Mouse (Mus musculus) ES-E14 (cell line): Measurements from ENCODE around the gene Inka1. TPM values are rescaled to one million over a fixed set of nuclear protein-coding genes. Genes with fewer than 3 reads are reported as not detected.

Experiments
- DNase-seq: peaks from one replicate; pipeline ENCODE4 v3.0.0-alpha.2; 2013; ENCODE audit warnings: low read depth, low spot score
- H3K27ac ChIP-seq: 2 replicates; pipeline ENCODE4 v1.5.1; 2012; ENCODE audit warnings: low read depth, mild to moderate bottlenecking, low read length, moderate library complexity, mixed read lengths; ENCODE audit not compliant: poor library complexity, insufficient read depth, severe bottlenecking
- H3K36me3 ChIP-seq: 2 replicates; pipeline ENCODE4 v1.6.1; 2012; ENCODE audit warnings: mild to moderate bottlenecking, low read length, moderate library complexity, mixed read lengths; ENCODE audit not compliant: control insufficient read depth, poor library complexity, insufficient read depth, severe bottlenecking
- H3K4me1 ChIP-seq, 2 experiments: fragments of 150-350 bp in 1 of 2; sonication (generic) in 1 of 2; 2 replicates each; pipeline ENCODE4 v1.6.1; 2012; ENCODE audit warnings: low read length in 2 of 2, mild to moderate bottlenecking in 1 of 2, mixed read lengths in 1 of 2; ENCODE audit not compliant: control insufficient read depth in 2 of 2, insufficient read depth in 2 of 2, poor library complexity in 1 of 2
- H3K4me3 ChIP-seq, 2 experiments: fragments of 150-350 bp in 1 of 2; sonication (generic) in 1 of 2; 2 replicates each; pipeline ENCODE4 v1.5.1; 2012; ENCODE audit warnings: low read length in 2 of 2, low read depth in 1 of 2, mild to moderate bottlenecking in 1 of 2, mixed read lengths in 1 of 2; ENCODE audit not compliant: insufficient read depth in 1 of 2, poor library complexity in 1 of 2, severe bottlenecking in 1 of 2
- H3K9ac ChIP-seq: 2 replicates; pipeline ENCODE4 v1.6.1; 2012; ENCODE audit warnings: low read depth, mild to moderate bottlenecking, low read length, mixed read lengths; ENCODE audit not compliant: poor library complexity, insufficient read depth, severe bottlenecking
- H3K9me3 ChIP-seq: fragments of 150-350 bp; sonication (generic); 2 replicates; pipeline ENCODE4 v1.6.1; 2012; ENCODE audit warnings: low read depth, mild to moderate bottlenecking, low read length; ENCODE audit not compliant: control insufficient read depth, insufficient read depth
- CHD2 ChIP-seq: IDR thresholded peaks from 2 replicates; pipeline ENCODE4 v1.6.1; 2014; ENCODE audit warnings: mild to moderate bottlenecking, low read depth, low read length, inconsistent platforms
- HCFC1 ChIP-seq: IDR thresholded peaks from 2 replicates; pipeline ENCODE4 v1.6.1; 2012; ENCODE audit warnings: low read length, inconsistent platforms, borderline replicate concordance; ENCODE audit not compliant: insufficient read depth
- MAFK ChIP-seq: IDR thresholded peaks from 2 replicates; pipeline ENCODE4 v1.6.1; 2014; ENCODE audit warnings: mild to moderate bottlenecking, low read depth, low read length, inconsistent platforms; ENCODE audit not compliant: insufficient read depth
- ZC3H11A ChIP-seq: IDR thresholded peaks from 2 replicates; pipeline ENCODE4 v1.6.1; 2012; ENCODE audit warnings: low read depth, mild to moderate bottlenecking, inconsistent platforms, low read length, borderline replicate concordance
- ZNF384 ChIP-seq: IDR thresholded peaks from 2 replicates; pipeline ENCODE4 v1.6.1; 2012; ENCODE audit warnings: low read depth, low read length, inconsistent platforms
- in situ Hi-C, 2 experiments: fragments of 600-800 bp; cut with MboI; formaldehyde crosslinking; loops; one replicate each; pipeline ENCODE4 v1.15.1; 2025; ENCODE audit warnings: low sequenced_read_pairs in 2 of 2, inconsistent platforms in 1 of 2; ENCODE audit not compliant: unreplicated experiment in 2 of 2
- total RNA-seq: library from RNA; depleted of rRNA; stranded (reverse); fragments of 300-350 nt; gene quantifications from 2 replicates; pipeline ENCODE4 v1.2.3, GENCODE M21; 2012

Gene Inka1
- total RNA-seq, 1 experiment = 6.1 TPM

DNA sequence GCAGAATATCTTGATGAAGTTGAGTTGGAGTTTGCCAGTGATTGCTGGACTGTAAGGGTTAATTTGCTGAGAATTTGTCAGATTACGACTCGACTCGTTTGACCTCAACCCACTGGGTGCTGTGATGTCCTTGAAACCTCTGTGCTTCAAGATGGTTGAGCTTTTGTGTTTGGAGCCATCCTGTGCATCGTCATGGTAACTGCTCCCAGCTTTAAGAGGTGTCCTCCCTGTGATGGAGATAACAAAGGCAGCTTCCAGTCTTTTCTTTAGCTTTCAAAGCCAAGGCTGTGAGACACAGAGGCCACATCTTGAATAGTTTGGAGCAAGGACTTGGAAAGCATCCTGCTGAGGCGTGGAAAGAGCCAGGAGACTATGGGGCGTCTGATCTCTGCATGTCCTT is 28.5 kb downstream of the Inka1 start:
- H3K4me1 ChIP-seq = peaks cover 4 to 14% of the 10 kb centered on the region in 2 experiments; a peak in 2 of 4 replicates
- TF ChIP-seq HCFC1 (no peak), ZNF384 (no peak), ZC3H11A (no peak), CHD2 (no peak), MAFK (no peak)
- H3K9me3 ChIP-seq = no peaks in the 10 kb centered on the region
- no peak overlapping the region for H3K9ac ChIP-seq
- peaks cover 39% of the 10 kb centered on the region for H3K36me3 ChIP-seq
- no peak overlapping the region for H3K4me3 ChIP-seq
- peak; percentile 46 for DNase-seq
- in situ Hi-C loops = no loop called here
- H3K27ac ChIP-seq = no peak overlapping the region

DNA sequence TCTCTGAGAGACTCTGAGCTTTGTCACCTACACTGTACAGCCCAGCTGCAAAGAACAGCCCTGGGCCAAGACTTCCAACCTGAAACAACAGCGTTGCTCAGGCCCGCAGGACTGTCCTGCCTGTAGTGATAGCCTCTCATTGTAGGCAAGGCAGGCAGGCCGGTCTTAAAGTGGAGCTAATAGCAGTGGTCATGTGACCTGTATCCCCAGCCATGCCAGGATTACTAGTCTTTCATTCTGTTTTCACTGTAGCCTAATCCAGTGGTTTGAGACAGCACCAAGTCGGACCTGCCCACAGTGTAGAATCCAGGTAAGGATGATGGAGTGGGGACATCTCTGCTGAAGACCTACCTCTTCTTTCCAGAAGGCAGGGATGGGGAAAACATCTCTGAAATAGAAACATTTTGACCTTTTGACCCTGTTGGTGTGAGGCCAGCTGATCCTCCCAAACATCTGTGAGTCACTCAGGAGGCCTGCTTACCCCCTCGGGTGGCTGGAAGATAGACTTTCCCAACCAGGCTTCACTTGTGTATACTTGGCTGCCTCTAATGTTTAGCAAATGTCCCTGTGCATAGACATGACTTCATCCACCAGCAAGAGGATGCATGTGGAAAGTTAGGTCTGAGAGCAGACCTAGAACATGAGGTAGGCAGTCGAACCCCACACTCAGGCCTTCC is 29.9 kb downstream of the Inka1 start:
- no peak overlapping the region for H3K27ac ChIP-seq
- H3K4me3 ChIP-seq = no peak overlapping the region
- DNase-seq = no peak
- peaks cover 31% of the 10 kb centered on the region for H3K36me3 ChIP-seq
- in situ Hi-C loops = no loop called here
- TF ChIP-seq ZNF384 (no peak), MAFK (no peak), ZC3H11A (no peak), HCFC1 (no peak), CHD2 (no peak)
- H3K4me1 ChIP-seq = peaks cover 3 to 5% of the 10 kb centered on the region in 2 experiments; a peak in 2 of 4 replicates
- H3K9ac ChIP-seq = no peak overlapping the region
- no peaks in the 10 kb centered on the region for H3K9me3 ChIP-seq

DNA sequence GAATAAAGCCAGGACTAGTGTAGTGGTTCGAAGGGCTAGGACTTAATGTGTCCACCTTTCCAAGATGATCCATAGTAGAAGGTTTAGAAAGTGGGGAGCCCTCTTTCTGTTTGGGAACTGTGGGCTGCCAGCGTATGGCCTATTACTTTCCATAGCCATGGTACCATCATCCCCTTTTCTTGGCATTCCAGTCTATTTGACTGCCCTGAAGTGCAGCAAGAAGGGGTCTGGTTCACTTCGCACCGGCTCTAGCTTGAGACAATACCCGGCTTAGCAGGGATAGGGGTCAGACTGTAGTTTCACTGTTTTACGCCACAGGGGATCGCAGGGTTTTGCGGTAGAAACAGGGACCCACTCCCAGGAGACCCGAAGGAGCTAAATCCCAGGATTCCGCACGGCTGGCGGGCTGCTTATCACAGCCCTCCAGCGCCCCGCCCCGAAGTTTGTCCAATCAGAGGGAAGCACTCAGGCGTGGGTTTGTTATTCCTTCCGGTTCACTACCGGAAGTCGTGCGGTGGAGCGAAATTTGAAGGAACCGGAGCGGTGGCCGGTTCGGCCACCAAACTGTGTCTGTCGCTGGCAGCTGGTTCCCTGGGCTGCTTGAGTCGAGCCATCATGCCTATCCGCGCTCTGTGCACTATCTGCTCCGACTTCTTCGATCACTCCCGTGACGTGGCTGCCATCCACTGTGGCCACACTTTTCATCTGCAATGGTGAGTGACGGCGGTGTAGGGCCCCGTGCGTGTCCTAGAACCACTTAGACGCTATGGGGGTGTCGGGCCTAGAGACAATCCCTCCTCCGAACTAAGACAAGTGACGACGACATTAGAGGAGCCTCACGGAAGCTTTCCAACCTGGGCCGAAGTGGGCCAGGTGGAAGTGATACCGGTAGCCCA is 35.0 kb downstream of the Inka1 start:
- peak overlapping the region; percentile 80 to 97 for H3K4me3 ChIP-seq
- DNase-seq = peak; percentile 92
- H3K36me3 ChIP-seq = peaks cover 19% of the 10 kb centered on the region
- H3K27ac ChIP-seq = peak overlapping the region; percentile 28; the same call in 1 of the 2 replicates
- TF ChIP-seq MAFK (no peak), CHD2 (peak; percentile 36; the same call in 1 of the 2 replicates), HCFC1 (peak; percentile 48; the same call in 1 of the 2 replicates), ZC3H11A (no peak), ZNF384 (no peak)
- in situ Hi-C loops = no loop called here
- H3K9me3 ChIP-seq = no peaks in the 10 kb centered on the region
- H3K4me1 ChIP-seq = peaks cover 0 to 4% of the 10 kb centered on the region in 2 experiments; a peak in 1 of 4 replicates
- peak overlapping the region; percentile 79 for H3K9ac ChIP-seq

DNA sequence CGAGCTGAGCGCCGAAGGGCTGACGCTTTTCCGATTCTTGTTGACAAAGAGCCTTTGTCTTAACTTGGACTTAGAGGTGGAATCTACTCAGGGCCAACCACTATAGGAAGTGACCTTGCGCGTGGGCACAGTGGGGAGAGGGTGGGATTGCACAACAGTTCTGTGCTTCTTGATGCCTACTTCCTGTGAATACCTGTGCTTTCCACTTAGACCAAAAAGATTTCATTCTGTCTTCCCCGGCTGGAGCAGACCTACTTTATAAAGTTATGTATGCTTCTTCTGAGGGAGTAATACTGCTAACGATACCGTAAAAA is 35.8 kb downstream of the Inka1 start, which contains the start of gene Traip:
Gene Traip, plus strand, starts transcription at position 215 of the 314 bp plus-strand sequence.
- peak within 1 kb of the TSS; percentile 79 for H3K9ac ChIP-seq
- DNase-seq = no peak

More for the DNA sequence above, 35.8 kb downstream of the Inka1 start, which contains the start of gene Traip:
- peaks cover 19% of the 10 kb centered on the region for H3K36me3 ChIP-seq
- H3K4me1 ChIP-seq = peaks cover 0 to 2% of the 10 kb centered on the region in 2 experiments; a peak in 1 of 4 replicates
- peak within 1 kb of the TSS; percentile 28; the same call in 1 of the 2 replicates for H3K27ac ChIP-seq
- H3K4me3 ChIP-seq = peak within 1 kb of the TSS; percentile 80 to 97
- TF ChIP-seq HCFC1 = no peak
- TF ChIP-seq ZNF384 = no peak
- no peak for TF ChIP-seq ZC3H11A
- no peak for TF ChIP-seq MAFK
- no peak for TF ChIP-seq CHD2
- in situ Hi-C loops = no loop called here
- H3K9me3 ChIP-seq = no peaks in the 10 kb centered on the region
